Mouse (Mus musculus) embryonic facial prominence, embryonic 14.5 days (tissue): ENCODE measurements at regions not wholly inside any gene's neighbourhood (a gene's known extent, or its start where the extent isn't known, plus 50 kb on each side); places are given as distances from the start of the nearest gene placed in this dataset.
"Not testable (repeated sequence)": the region's sequence is repeated elsewhere in the genome, so short reads cannot be mapped to it uniquely, and the experiment has no call there.

Source experiments
- ATAC-seq: fragments of 200-750 bp; cut with Nextera tagmentation; 2 replicates; pipeline ENCODE4 v1.8.0; 2017; ENCODE audit warnings: low read depth, moderate number of reproducible peaks, moderate TSS enrichment
- DNase-seq: peaks from one replicate; pipeline ENCODE4 v3.0.0-alpha.2; 2015; ENCODE audit warnings: low spot score
- H3K27ac ChIP-seq: fragments of 300-500 bp; sonication (generic); replicated peaks from 2 replicates; pipeline ENCODE4 v1.5.1; 2014; ENCODE audit warnings: low read depth, mild to moderate bottlenecking, low read length, moderate library complexity
- H3K27me3 ChIP-seq: fragments of 300-500 bp; sonication (generic); replicated peaks from 2 replicates; pipeline ENCODE4 v1.6.1; 2014; ENCODE audit warnings: low read length; ENCODE audit not compliant: control insufficient read depth, insufficient read depth
- H3K36me3 ChIP-seq: fragments of 300-500 bp; sonication (generic); 2 replicates; pipeline ENCODE4 v1.6.1; 2014; ENCODE audit warnings: low read length, mixed read lengths; ENCODE audit not compliant: control insufficient read depth, insufficient read depth
- H3K4me1 ChIP-seq: fragments of 300-500 bp; sonication (generic); 2 replicates; pipeline ENCODE4 v1.6.1; 2014; ENCODE audit warnings: antibody characterized with exemption, low read length; ENCODE audit not compliant: control insufficient read depth, insufficient read depth
- H3K4me2 ChIP-seq: fragments of 300-500 bp; sonication (generic); 2 replicates; pipeline ENCODE4 v1.6.1; 2014; ENCODE audit warnings: low read depth, mild to moderate bottlenecking, low read length, moderate library complexity, mixed read lengths
- H3K4me3 ChIP-seq: fragments of 300-500 bp; sonication (generic); 2 replicates; pipeline ENCODE4 v1.5.1; 2014; ENCODE audit warnings: low read depth, mild to moderate bottlenecking, low read length
- H3K9ac ChIP-seq: fragments of 300-500 bp; sonication (generic); 2 replicates; pipeline ENCODE4 v1.6.1; 2014; ENCODE audit warnings: low read depth, mild to moderate bottlenecking, low read length, moderate library complexity, mixed read lengths
- H3K9me3 ChIP-seq: fragments of 300-500 bp; sonication (generic); 2 replicates; pipeline ENCODE4 v1.6.1; 2016; ENCODE audit warnings: low read length; ENCODE audit not compliant: control insufficient read depth
- WGBS: fragments of 180-500 bp; shearing (Covaris S2); extraction: QIAGEN DNeasy Blood & Tissue Kit; methylation state at CpG from one replicate; pipeline ENCODE4 v1.1.7; 2014; 5-methylcytosine and 5-hydroxymethylcytosine counted together

DNA sequence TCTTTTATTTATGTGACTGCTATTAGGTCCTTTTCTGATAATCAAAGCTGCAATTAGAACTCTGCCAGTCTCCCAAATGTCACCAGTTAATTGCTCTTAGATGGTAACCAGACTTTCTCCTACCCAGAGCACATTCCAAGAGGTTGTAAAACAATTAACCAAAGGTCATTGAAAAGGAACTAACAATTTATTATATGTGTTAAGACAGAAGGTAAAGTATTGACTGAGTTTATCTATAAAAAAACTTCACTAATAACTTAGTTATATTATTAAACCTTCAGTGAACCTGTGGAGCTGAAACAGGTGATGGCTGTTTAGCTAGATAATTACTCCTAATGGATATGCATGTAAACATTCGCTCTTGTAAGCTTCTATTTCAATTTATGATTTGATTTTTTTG, 1547.9 kb upstream of the Pcdh17 start:
- H3K27me3 ChIP-seq, H3K4me3 ChIP-seq, H3K27ac ChIP-seq, H3K4me2 ChIP-seq, DNase-seq, H3K9ac ChIP-seq, H3K36me3 ChIP-seq, H3K9me3 ChIP-seq, ATAC-seq, H3K4me1 ChIP-seq: not testable (repeated sequence)
- WGBS, result 57% methylated on average over 1 of the region's 1 CpGs

DNA sequence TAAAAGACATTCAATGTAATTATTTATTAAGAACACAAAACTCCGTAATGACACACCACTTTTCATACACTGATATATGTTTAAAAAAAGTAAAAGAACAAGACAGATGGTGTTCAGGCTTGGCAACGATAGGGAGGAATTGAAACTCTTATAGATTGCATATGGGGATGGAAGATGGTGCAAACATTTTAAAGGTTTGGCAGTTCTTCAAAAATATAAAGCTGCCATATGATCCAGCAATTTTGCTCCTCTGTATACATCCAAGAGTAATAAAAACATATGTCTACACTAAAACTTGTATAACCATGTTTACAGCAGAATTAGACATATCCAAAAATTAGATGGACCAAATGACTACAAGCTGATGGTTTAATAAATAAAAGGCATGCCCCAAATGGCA, 1544.5 kb upstream of the Pcdh17 start:
- ATAC-seq, result no peak
- Histone ChIP-seq H3K9me3 (0 out of 2 replicates have a peak, but pooled peaks cover 3% of the 10 kb centered on the region), H3K36me3 (no peaks in the 10 kb centered on the region), H3K9ac (no peak overlapping the region), H3K27ac (no peak overlapping the region), H3K4me3 (no peak overlapping the region), H3K4me2 (no peak overlapping the region), H3K4me1 (no peaks in the 10 kb centered on the region), H3K27me3 (no peaks in the 10 kb centered on the region)
- peak; percentile 19 for DNase-seq
- WGBS, result 64% methylated on average over 2 of the region's 2 CpGs
